Mouse (Mus musculus): Measurements from ENCODE around the gene Terf2. TPM values are rescaled to one million over a fixed set of nuclear protein-coding genes. Genes with fewer than 3 reads are reported as not detected.

The Terf2 gene
- total and polyA plus RNA-seq, 3 experiments = 15.0 to 36.7 TPM; not detected in 1

- TF ChIP-seq POLR2A (IDR thresholded peaks at IDR 0.05; ENCODE audit: control insufficient read depth in 1 of 2, insufficient read depth in 1 of 2, low read depth in 1 of 2, low read length in 2 of 2, poor library complexity in 1 of 2) (peak in 1 of 2 experiments; percentile 52; a peak in 1 of 4 replicates), SIN3A (IDR thresholded peaks at IDR 0.05; ENCODE audit: low read length) (peak; percentile 86), UBTF (IDR thresholded peaks at IDR 0.05; ENCODE audit: borderline replicate concordance, insufficient read depth, low read depth, low read length) (peak; percentile 20; the same call in 1 of the 2 replicates), ETS1 (IDR thresholded peaks at IDR 0.05; ENCODE audit: low read depth, low read length) (no peak), HCFC1 (IDR thresholded peaks at IDR 0.05; ENCODE audit: low read depth, low read length) (peak; percentile 79), TBP (IDR thresholded peaks at IDR 0.05; ENCODE audit: low read depth, low read length) (peak; percentile 57; the same call in 1 of the 2 replicates), ELF1 (IDR thresholded peaks at IDR 0.05; ENCODE audit: low read depth, low read length) (0 out of 2 replicates have a peak, but pooled peaks have one; percentile 16), NELFE (IDR thresholded peaks at IDR 0.05; ENCODE audit: low read depth, low read length) (no peak), MYC (IDR thresholded peaks at IDR 0.05; ENCODE audit: low read depth, low read length) (peak; percentile 61; the same call in 1 of the 2 replicates)
- H3K4me3 ChIP-seq (ENCODE audit: control insufficient read depth in 1 of 2, insufficient read depth in 1 of 2, low read depth in 2 of 2, low read length in 2 of 2) = peak overlapping the region; percentile 92 to 97
- peak overlapping the region; percentile 87 for H3K9ac ChIP-seq (ENCODE audit: control insufficient read depth, low read depth, low read length, poor library complexity, severe bottlenecking)
- peak; percentile 77 for DNase-seq (ENCODE audit: low read depth, low spot score)
- no peaks in the 10 kb centered on the region for H3K27me3 ChIP-seq (ENCODE audit: control insufficient read depth in 1 of 2, insufficient read depth in 2 of 2, low read length in 2 of 2)
- H3K4me1 ChIP-seq (ENCODE audit: control insufficient read depth in 1 of 2, insufficient read depth in 2 of 2, low read length in 2 of 2) = peaks cover 0 to 8% of the 10 kb centered on the region in 2 experiments; a peak in 2 of 4 replicates
- H3K27ac ChIP-seq (ENCODE audit: control insufficient read depth, low read depth, low read length) = peak overlapping the region; percentile 92
- peaks cover 34% of the 10 kb centered on the region for H3K79me2 ChIP-seq (ENCODE audit: control insufficient read depth, insufficient read depth, low read length, poor library complexity)
- no peaks in the 10 kb centered on the region for H3K9me3 ChIP-seq (replicated peaks; ENCODE audit: insufficient read depth, low read length)
- peaks cover 4 to 10% of the 10 kb centered on the region in 2 experiments for H3K36me3 ChIP-seq (ENCODE audit: control insufficient read depth in 1 of 2, insufficient read depth in 2 of 2, low read length in 2 of 2)
Measured at GRCm38 (mm10) chr8:107095717-107096365, 506 bp downstream of the Terf2 start.

DNA sequence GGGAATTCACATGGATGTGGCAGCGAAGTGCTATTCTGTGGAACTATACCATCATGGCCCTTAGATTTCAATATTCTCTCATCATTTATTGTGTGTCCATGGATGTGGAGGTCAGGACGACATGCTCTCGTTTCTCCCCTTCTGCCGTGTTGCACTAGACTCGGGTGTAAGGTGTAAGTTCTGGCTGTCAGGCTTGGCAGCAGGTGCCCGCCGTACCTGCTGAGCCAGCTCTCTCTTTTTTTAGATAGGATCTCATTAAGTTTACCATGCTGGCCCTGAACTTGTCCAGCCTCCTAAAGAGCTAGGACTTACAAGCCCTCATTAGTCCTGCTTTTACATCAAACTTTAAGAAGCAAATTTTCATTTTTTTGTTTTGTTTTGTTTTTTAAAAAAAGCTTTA, 5.8 kb downstream of the Terf2 start:
- peaks cover 29% of the 10 kb centered on the region for H3K79me2 ChIP-seq (ENCODE audit: control insufficient read depth, insufficient read depth, low read length, poor library complexity)
- H3K27me3 ChIP-seq (ENCODE audit: control insufficient read depth in 1 of 2, insufficient read depth in 2 of 2, low read length in 2 of 2) = no peaks in the 10 kb centered on the region
- H3K9ac ChIP-seq (ENCODE audit: control insufficient read depth, low read depth, low read length, poor library complexity, severe bottlenecking) = no peak overlapping the region
- no peaks in the 10 kb centered on the region for H3K9me3 ChIP-seq (replicated peaks; ENCODE audit: insufficient read depth, low read length)
- H3K36me3 ChIP-seq (ENCODE audit: control insufficient read depth in 1 of 2, insufficient read depth in 2 of 2, low read length in 2 of 2) = peaks cover 10 to 15% of the 10 kb centered on the region in 2 experiments
- TF ChIP-seq MAFK (IDR thresholded peaks at IDR 0.05; ENCODE audit: borderline replicate concordance, low read depth, low read length) (no peak), POLR2AphosphoS2 (IDR thresholded peaks at IDR 0.05; ENCODE audit: low read length) (no peak), USF1 (IDR thresholded peaks at IDR 0.05; ENCODE audit: low read depth, low read length) (no peak), RCOR1 (IDR thresholded peaks at IDR 0.05; ENCODE audit: low read depth, low read length) (no peak), TAL1 (IDR thresholded peaks at IDR 0.05; ENCODE audit: low read length) (no peak), ETS1 (IDR thresholded peaks at IDR 0.05; ENCODE audit: low read depth, low read length) (no peak), HCFC1 (IDR thresholded peaks at IDR 0.05; ENCODE audit: low read depth, low read length) (no peak), TCF12 (IDR thresholded peaks at IDR 0.05; ENCODE audit: low read depth, low read length) (no peak), MAZ (IDR thresholded peaks at IDR 0.05; ENCODE audit: low read depth, low read length) (no peak), JUND (IDR thresholded peaks at IDR 0.05; ENCODE audit: low read depth, low read length) (no peak), NELFE (IDR thresholded peaks at IDR 0.05; ENCODE audit: low read depth, low read length) (no peak), ZNF384 (IDR thresholded peaks at IDR 0.05; ENCODE audit: low read depth, low read length) (no peak), E2F4 (IDR thresholded peaks at IDR 0.05; ENCODE audit: borderline replicate concordance, low read depth, low read length) (no peak), ZC3H11A (IDR thresholded peaks at IDR 0.05; ENCODE audit: low read depth, low read length) (no peak), CHD1 (IDR thresholded peaks at IDR 0.05; ENCODE audit: low read depth, low read length) (no peak), POLR2AphosphoS5 (IDR thresholded peaks at IDR 0.05; ENCODE audit: borderline replicate concordance, low read depth, low read length) (no peak), MXI1 (IDR thresholded peaks at IDR 0.05; ENCODE audit: low read depth, low read length) (no peak), EP300 (IDR thresholded peaks at IDR 0.05; ENCODE audit: low read depth in 1 of 2, low read length in 2 of 2) (no peak), SIN3A (IDR thresholded peaks at IDR 0.05; ENCODE audit: low read length) (no peak), CHD2 (IDR thresholded peaks at IDR 0.05; ENCODE audit: low read length) (no peak)
- H3K4me3 ChIP-seq (ENCODE audit: control insufficient read depth in 1 of 2, insufficient read depth in 1 of 2, low read depth in 2 of 2, low read length in 2 of 2) = no peak overlapping the region
- H3K27ac ChIP-seq (ENCODE audit: control insufficient read depth, low read depth, low read length) = no peak overlapping the region
- H3K4me1 ChIP-seq (ENCODE audit: control insufficient read depth in 1 of 2, insufficient read depth in 2 of 2, low read length in 2 of 2) = 0 out of 4 replicates have a peak, but pooled peaks cover 0 to 6% of the 10 kb centered on the region in 2 experiments
- no peak for DNase-seq (ENCODE audit: low read depth, low spot score)

All from MEL (cell line).